Mouse (Mus musculus) testis, adult 2 months (tissue): ENCODE results near the gene Btf3. TPM values are rescaled to one million over a fixed set of nuclear protein-coding genes. Genes with fewer than 3 reads are reported as not detected.

Source experiments
- H3K27ac ChIP-seq: fragments of 200-500 bp; 2 replicates; pipeline ENCODE4 v1.5.1; 2012; ENCODE audit warnings: low read depth, low read length; ENCODE audit not compliant: control insufficient read depth, insufficient read depth
- H3K27me3 ChIP-seq: fragments of 200-500 bp; 2 replicates; pipeline ENCODE4 v1.6.1; 2012; ENCODE audit warnings: mild to moderate bottlenecking, low read length, moderate library complexity; ENCODE audit not compliant: control insufficient read depth, insufficient read depth
- H3K36me3 ChIP-seq: fragments of 200-500 bp; 2 replicates; pipeline ENCODE4 v1.6.1; 2012; ENCODE audit warnings: mild to moderate bottlenecking, low read length; ENCODE audit not compliant: control insufficient read depth, insufficient read depth
- H3K4me1 ChIP-seq: fragments of 200-500 bp; 2 replicates; pipeline ENCODE4 v1.6.1; 2012; ENCODE audit warnings: low read length; ENCODE audit not compliant: control insufficient read depth, insufficient read depth
- H3K4me3 ChIP-seq: fragments of 200-500 bp; 2 replicates; pipeline ENCODE4 v1.5.1; 2012; ENCODE audit warnings: low read depth, mild to moderate bottlenecking, low read length, moderate library complexity, mixed read lengths; ENCODE audit not compliant: control insufficient read depth
- CTCF ChIP-seq: fragments of 200-500 bp; IDR thresholded peaks from 2 replicates; pipeline ENCODE4 v1.5.1; 2012; ENCODE audit warnings: low read depth, mild to moderate bottlenecking, inconsistent platforms, low read length, moderate library complexity; ENCODE audit not compliant: control insufficient read depth, insufficient read depth, insufficient replicate concordance
- POLR2A ChIP-seq: fragments of 200-500 bp; IDR thresholded peaks from 2 replicates; pipeline ENCODE4 v1.6.1; 2012; ENCODE audit warnings: low read depth, mild to moderate bottlenecking, inconsistent platforms, low read length, moderate library complexity; ENCODE audit not compliant: control insufficient read depth
- polyA plus RNA-seq: library from polyadenylated mRNA; depleted of rRNA; stranded (reverse); fragments of >200 nt; gene quantifications from 2 replicates; pipeline ENCODE4 v1.2.3, GENCODE M21; 2012; rRNA removed

Btf3 gene
- polyA plus RNA-seq = 423 and 429 TPM in 2 replicates

- H3K36me3 ChIP-seq = no peaks in the 10 kb centered on the region
- H3K27me3 ChIP-seq = no peaks in the 10 kb centered on the region
- TF ChIP-seq POLR2A (peak; percentile 91), CTCF (0 out of 2 replicates have a peak, but pooled peaks have one; percentile 1)
- H3K4me1 ChIP-seq = no peaks in the 10 kb centered on the region
- H3K27ac ChIP-seq = peak within 1 kb of the TSS; percentile 96
- peak within 1 kb of the TSS; percentile 99 for H3K4me3 ChIP-seq
Observed at GRCm38 (mm10) chr13:98316480-98317245, at the start of gene Btf3. Gene Btf3 (minus strand): TSS chr13:98317006.

- H3K27me3 ChIP-seq = peaks cover 2% of the 10 kb centered on the region; the same call in 1 of the 2 replicates
- peaks cover 15% of the 10 kb centered on the region for H3K4me1 ChIP-seq
- H3K27ac ChIP-seq = no peak overlapping the region
Observed at GRCm38 (mm10) chr13:98365766-98366421, 49.1 kb upstream of the Btf3 start.

GRCm38 (mm10) chr13:98365081-98365480 lies 48.3 kb upstream of the Btf3 start:
- H3K27ac ChIP-seq = no peak overlapping the region
- peaks cover 15% of the 10 kb centered on the region for H3K4me1 ChIP-seq
- TF ChIP-seq CTCF (no peak), POLR2A (no peak)
- H3K4me3 ChIP-seq = no peak overlapping the region
- H3K27me3 ChIP-seq = peaks cover 2% of the 10 kb centered on the region; the same call in 1 of the 2 replicates
- no peaks in the 10 kb centered on the region for H3K36me3 ChIP-seq

More at GRCm38 (mm10) chr13:98365766-98366421, 49.1 kb upstream of the Btf3 start:
- no peaks in the 10 kb centered on the region for H3K36me3 ChIP-seq
- no peak for TF ChIP-seq POLR2A
- TF ChIP-seq CTCF = no peak
- peak overlapping the region; percentile 78 for H3K4me3 ChIP-seq

GRCm38 (mm10) chr13:98363046-98363445 lies 46.2 kb upstream of the Btf3 start:
- peaks cover 2% of the 10 kb centered on the region; the same call in 1 of the 2 replicates for H3K27me3 ChIP-seq
- H3K27ac ChIP-seq = no peak overlapping the region
- H3K4me3 ChIP-seq = no peak overlapping the region
- TF ChIP-seq POLR2A (no peak), CTCF (no peak)
- peaks cover 15% of the 10 kb centered on the region for H3K4me1 ChIP-seq
- H3K36me3 ChIP-seq = no peaks in the 10 kb centered on the region

- no peak for TF ChIP-seq CTCF
- TF ChIP-seq POLR2A = no peak
- Histone ChIP-seq H3K27me3 (peaks cover 4% of the 10 kb centered on the region; the same call in 1 of the 2 replicates), H3K36me3 (no peaks in the 10 kb centered on the region), H3K4me1 (peaks cover 7% of the 10 kb centered on the region), H3K27ac (no peak overlapping the region), H3K4me3 (no peak overlapping the region)
Observed at GRCm38 (mm10) chr13:98361161-98361560, 44.4 kb upstream of the Btf3 start.

GRCm38 (mm10) chr13:98360391-98360790 lies 43.6 kb upstream of the Btf3 start:
- Histone ChIP-seq H3K4me3 (no peak overlapping the region), H3K27ac (no peak overlapping the region), H3K4me1 (peaks cover 6% of the 10 kb centered on the region), H3K27me3 (peaks cover 6% of the 10 kb centered on the region), H3K36me3 (no peaks in the 10 kb centered on the region)
- TF ChIP-seq CTCF = no peak
- TF ChIP-seq POLR2A = no peak

- Histone ChIP-seq H3K4me3 (no peak overlapping the region), H3K27me3 (peaks cover 8% of the 10 kb centered on the region), H3K36me3 (no peaks in the 10 kb centered on the region), H3K4me1 (peaks cover 16% of the 10 kb centered on the region), H3K27ac (no peak overlapping the region)
- TF ChIP-seq CTCF = no peak
- TF ChIP-seq POLR2A = no peak
Observed at GRCm38 (mm10) chr13:98359337-98359736, 42.5 kb upstream of the Btf3 start.
